Mouse (Mus musculus) myocyte (in vitro differentiated cells): ENCODE measurements around the gene Ascc1.
"Not testable (repeated sequence)": the region's sequence is repeated elsewhere in the genome, so short reads cannot be mapped to it uniquely, and the experiment has no call there.

ENCODE experiments used
- MAX ChIP-seq: IDR thresholded peaks from one replicate; pipeline ENCODE4 v1.6.1; 2011; ENCODE audit warnings: low read depth, mild to moderate bottlenecking, control low read depth
- POLR2A ChIP-seq: IDR thresholded peaks from one replicate; pipeline ENCODE4 v1.6.1; 2011; ENCODE audit warnings: low read depth, mild to moderate bottlenecking, control low read depth, moderate library complexity; ENCODE audit not compliant: insufficient read length
- SRF ChIP-seq: IDR thresholded peaks from one replicate; pipeline ENCODE4 v1.6.1; 2011; ENCODE audit warnings: low read depth; ENCODE audit not compliant: control insufficient read depth, insufficient read length
- TCF12 ChIP-seq: IDR thresholded peaks from one replicate; pipeline ENCODE4 v1.6.1; 2011; ENCODE audit warnings: mild to moderate bottlenecking, control low read depth; ENCODE audit not compliant: poor library complexity, insufficient read depth, severe bottlenecking

DNA sequence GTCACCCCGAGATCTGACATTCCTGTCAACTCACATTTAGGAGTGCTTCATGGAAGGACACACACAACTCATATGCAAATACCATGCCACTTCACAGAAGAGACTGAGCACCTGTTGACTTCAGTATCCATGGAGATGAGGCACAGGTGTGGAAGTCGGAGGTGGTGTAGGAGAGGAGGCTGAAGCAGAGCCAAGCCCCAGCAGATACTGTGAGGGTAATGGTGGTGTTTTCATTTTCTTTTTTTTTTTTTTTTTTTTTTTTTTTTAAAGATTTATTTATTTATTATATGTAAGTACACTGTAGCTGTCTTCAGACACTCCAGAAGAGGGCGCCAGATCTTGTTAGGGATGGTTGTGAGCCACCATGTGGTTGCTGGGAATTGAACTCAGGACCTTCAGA is 8.8 kb upstream of the Ascc1 start:
- TF ChIP-seq MAX, POLR2A, SRF, TCF12: not testable (repeated sequence)
